Mouse (Mus musculus) frontal cortex, adult (tissue): ENCODE results near the gene Tbx4.

Experiments used
- ATAC-seq: cut with Nextera tagmentation; 2 replicates; pipeline ENCODE4 v1.9.2; 2017; ENCODE audit warnings: mild to moderate bottlenecking, moderate library complexity, mixed read lengths; ENCODE audit not compliant: low TSS enrichment

Gene Tbx4

DNA sequence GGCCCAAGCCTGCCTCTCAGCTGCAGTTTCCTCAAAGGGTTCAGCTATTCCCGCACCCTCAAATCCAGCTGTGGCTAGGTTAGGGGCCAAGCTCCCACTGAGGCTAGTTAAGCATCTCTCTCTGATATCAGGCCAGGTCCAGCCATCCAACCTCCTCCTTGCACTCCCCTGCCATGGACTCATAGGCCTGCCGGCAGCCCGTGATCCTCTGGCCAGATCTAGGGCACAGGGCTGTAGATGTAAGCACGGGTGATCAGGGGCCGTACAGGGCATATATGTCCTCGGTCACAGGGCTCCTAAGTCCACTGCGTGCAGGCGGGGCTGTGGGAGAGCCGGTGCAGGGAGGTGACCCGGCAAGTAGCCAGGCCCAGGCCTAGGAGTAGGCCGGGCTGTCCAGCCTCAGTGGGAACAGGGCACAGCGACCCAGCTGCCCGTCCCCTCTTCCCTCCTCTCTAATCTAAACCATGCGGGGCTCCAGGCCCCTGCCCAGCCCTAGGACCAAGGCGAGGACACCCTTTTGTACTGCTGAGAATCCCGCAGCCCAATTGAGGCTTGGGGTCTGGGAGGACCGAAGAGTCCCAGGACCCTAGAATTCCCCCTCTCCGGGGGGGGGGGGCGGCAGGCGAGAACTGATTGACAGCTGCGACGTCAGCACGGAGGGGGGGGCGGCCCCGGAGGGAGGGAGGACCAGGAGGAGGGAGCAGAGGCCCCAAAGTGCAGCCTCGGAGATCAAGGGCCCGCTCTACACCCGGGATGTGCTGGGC, at the start of gene Tbx4:
Gene Tbx4 (plus strand): TSS at position 758 of the 764 bp plus-strand sequence.
- ATAC-seq = no peak

DNA sequence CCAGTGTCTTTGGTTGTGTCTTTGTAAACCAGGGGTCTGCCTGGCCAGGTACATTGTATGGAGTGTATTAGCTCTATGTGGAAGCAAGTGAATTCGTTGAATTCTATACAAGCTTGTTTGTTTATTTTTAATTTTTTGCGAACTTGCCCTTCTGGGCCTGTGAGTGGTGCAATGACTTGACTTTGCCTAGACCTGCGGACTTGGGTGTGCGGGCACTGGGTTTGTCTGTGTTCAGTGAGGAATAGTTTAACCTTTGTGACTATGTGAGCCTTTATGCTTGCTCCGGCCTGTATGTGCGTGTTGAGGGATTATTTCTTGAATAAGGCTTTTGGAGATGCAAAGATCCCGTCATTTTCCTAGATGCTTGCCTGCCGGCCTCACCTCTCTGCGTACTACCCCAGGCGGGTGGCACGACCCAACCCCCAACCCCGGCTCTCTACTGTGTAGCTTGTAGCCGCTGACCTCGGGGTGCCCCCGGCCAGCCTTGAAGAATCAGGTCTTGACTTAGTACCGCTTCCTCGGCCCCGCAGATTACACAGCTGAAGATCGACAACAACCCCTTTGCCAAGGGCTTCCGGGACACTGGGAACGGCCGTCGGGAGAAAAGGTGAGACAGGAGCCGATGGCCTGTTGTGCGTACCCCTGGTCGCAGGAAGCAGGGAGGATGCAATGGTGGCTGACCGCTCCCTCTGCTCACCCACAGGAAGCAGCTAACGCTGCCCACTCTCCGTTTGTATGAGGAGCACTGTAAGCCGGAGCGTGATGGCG, 49.5 kb upstream of the Tbx4 start:
- ATAC-seq = no peak

DNA sequence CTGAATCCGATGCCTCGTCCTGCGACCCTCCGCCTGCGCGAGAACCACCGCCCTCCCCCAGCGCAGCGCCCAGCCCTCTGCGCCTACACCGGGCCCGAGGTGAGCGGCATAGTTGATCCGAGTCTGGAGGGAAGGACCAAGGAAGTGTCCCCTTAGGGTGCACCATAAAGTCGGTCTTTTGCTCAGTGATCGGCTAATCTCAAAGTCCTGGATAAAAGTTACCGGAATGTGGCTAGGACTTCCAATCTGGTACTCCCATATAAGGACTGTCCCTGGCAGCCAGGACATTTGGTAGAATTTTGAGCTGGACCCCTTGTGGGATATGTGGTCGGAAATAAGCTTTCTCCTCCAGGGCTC, 49.0 kb upstream of the Tbx4 start:
- no peak for ATAC-seq

DNA sequence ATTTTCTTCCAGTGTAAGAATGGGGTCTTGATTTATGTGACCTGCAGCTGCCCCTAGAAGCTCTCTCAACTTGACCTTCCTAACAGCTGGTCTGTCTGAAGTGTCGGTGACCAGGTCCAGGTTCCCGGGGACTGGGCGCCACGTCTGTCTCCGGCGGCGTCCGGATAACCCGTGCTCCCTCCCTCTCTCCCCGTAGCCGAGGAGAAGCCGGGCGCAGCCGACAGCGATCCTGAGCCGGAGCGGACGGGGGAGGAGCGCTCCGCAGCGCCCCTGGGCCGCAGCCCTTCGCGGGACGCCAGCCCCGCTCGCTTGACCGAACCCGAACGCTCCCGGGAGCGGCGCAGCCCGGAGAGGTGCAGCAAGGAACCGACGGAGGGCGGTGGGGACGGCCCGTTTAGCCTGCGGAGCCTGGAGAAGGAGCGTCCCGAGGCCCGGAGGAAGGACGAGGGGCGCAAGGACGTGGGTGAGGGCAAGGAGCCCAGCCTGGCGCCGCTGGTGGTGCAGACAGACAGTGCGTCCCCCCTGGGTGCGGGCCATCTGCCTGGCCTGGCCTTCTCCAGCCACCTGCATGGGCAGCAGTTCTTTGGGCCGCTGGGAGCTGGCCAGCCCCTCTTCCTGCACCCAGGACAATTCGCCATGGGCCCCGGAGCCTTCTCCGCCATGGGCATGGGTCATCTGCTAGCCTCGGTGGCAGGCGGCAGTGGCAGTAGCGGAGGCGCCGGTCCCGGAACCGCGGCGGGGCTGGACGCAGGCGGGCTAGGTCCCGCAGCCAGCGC, 48.4 kb upstream of the Tbx4 start:
- ATAC-seq = no peak

DNA sequence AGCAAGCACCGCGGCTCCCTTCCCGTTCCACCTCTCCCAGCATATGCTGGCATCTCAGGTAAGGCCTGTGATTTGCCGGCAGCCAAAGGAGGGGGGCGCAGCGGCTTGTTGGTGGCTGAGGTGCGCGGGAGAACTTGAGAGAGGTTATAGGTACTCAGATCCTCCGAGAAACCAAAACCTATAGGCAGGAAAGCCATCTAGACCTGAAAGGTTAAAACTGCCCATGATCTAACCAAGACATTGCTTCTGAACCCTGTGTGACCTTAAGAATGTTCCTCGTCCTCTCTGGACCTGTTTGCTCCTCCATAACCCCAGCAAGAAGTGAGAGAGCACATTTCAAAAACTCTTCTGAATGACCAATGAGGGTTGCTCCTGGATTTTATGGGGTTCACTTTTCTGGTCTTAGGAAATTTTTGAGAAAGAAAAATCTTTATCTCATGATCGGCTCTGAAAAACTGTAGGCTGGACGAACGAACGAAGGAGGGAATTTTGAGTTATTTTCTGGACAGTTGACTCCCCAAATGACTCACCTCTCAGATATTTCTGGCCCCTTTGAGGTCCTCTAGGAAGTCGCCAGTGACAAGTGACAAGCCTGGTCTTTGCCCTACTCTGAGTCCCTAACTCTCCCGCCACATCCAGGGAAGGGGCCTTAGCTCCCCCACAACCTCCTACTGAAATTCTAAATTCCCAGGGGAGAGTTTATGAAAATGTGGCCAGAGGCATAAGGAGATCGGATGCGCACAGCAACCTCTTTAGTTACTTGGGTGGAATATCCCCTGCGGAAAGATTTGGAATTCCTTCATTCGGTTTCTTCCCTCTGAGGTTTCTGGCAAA, 47.6 kb upstream of the Tbx4 start:
- no peak for ATAC-seq

DNA sequence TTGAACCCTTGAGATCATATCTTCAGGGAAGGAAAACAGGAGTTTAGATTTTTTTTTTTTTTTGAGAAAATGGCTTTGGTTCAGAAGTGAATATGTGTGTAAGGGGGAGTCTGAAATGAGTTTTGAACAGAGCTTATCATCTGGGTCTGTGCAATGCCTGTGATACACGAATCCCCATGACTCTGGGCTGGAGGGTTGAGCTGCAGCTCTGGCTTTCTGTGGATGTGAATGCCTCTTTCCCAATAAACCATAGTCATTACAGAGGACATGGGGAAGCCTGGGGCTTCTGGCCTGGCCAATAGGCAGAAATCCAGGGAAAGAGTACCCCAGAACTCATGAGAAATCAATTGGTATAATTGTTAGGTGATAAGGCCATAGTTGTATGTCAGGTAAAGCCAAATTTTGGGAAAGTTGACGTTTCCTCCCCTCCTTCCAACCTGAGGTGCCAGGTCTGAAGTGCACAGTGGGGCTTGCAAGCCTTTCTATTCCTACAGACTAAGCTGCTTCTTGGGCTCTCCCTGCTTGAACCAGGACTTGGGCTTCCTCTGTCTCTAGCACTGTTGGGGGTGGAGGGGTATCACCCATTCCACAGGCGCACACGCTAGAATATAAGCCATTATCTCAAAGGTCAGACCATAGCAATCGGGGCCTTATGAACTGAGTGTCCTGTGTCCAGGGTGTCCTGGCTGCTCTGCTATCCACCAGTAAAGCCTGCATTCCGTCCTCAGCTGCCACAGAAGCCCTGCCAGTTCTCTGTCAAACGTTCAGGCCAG, 46.8 kb upstream of the Tbx4 start:
- no peak for ATAC-seq

DNA sequence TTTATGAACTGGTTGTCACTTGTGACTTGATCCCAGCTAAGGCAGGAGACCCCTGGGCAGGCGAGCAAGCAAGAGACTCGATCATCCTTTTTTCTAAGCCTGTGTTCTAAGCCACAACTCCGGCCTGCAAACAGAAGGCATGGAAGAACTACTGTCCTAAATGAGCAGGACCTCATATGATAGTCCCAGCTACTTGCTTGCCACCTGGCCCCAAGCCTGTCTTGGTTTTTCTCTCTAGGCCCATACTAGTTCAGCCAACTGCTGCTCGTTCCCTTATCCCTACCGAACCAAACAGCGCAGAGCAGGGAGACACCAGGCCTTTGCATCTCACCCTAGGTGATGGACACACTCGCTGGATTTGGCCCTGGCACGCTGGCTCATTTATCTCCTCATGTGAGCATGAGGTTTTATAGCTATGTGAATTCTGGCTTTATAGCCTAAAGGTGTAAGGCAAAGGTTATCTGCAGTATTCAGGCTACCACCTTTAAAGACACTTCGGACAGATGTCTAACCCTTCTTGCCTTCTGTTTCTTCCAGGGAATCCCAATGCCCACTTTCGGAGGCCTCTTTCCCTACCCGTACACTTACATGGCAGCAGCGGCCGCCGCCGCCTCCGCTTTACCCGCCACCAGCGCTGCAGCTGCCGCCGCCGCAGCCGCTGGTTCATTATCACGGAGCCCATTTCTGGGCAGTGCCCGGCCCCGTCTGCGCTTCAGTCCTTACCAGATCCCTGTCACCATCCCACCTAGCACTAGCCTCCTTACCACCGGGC, 46.0 kb upstream of the Tbx4 start:
- no peak for ATAC-seq

DNA sequence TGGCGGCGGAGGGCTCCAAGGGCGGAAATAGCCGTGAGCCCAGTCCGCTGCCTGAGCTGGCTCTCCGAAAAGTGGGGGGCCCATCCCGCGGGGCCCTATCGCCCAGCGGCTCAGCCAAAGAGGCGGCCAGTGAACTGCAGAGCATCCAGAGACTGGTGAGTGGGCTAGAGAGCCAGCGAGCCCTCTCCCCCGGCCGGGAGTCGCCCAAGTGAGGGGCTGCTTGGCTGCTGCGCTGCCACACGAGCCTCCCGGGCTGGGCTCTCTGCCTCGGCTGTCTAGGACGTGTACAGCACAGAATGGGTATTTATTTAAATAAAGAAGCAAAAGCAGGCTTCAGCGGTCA, 45.4 kb upstream of the Tbx4 start:
- no peak for ATAC-seq

DNA sequence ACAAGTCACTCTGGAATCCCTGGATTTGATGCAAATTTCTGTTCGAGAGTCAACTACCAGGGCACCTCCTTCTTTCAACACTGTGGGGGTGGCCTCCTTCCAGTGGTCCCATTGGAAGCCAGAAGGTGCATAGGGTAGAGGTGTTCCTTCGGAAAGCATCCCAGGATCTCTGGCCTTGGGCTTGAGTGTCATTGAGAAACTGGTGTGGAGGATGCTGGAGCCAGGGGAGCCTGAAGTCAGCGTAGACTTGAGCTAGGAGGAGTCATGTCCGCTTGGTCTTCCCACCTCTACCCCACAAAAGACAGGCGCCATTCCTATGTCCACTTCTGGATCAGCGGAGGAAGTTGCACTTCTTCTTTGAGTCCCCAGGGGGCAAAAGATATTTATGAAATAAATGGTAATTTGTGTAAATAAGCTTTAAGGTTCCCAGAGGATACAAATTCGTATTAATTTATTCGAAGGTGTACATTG, 45.0 kb upstream of the Tbx4 start:
- ATAC-seq = no peak

DNA sequence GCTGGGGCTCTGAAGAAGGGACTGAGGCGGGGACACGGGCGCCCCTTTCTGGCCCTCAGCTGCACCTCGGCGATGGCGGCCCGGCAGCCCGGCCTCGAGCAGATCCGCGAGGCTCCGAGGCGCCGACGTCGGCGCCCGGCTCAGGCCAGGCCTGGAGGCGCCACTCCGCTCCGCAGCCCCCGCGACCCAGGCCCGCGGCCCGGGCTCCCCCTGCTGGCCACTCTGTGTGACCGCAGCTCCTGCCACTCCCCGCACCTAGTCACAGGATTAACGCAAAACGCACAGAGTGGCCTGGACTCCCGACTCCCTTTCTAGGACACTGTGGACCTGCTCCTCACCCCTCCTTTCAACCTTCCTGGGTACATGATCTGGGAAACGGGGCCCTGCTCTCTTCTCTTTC, 44.2 kb upstream of the Tbx4 start:
- ATAC-seq = no peak

DNA sequence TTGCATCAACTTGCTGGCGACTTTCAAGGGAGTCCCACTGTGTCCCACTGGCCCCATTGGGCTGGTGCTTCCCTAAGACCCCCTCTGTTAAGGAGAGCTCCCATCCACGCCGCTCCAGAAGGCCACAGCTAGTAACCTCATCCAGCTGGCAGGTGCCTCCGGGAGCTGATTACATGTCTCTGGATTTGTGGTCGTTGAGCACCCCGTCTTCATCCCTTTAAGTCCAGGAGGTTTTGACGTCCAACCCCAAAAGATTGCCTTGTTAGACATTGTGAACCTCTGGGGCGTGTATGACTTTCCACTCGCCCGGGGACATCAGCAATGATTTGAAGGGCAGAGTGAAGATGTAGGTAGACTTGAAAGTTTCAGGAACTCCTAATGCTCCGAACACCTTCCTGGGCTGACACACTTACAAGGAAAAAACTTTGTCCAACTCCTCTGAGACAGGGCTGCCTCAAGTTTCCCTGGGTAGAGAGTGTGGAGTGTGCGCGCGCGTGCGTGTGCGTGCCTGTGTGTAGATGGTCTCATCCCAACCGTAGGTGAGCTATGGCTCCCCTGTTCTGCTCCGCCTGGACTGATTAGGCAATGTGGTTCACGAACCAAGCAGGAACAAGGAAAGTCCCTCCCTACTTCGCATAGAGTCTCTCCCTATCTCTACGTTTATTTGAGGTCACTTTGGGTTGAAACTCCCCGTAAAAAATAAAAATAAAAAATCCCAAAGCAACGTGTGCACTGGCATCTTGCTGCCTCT, 43.5 kb upstream of the Tbx4 start:
- ATAC-seq = no peak

DNA sequence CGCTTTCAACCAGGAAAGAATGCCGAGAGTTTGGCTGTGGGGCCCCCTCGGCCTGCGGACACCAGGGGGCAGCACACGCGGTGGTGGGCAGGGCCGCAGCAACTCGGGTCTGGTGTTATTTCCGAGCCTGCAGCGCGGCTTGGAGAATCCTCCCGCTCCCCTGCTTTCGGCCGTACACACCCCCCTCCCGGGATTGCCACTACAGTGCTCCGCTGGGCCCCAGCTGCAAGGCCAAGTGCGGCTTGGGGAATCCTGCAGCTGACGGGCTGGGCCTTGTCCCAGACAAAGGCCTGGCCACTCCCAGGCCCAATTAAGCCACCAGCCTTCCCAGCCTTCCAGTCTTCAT, 42.9 kb upstream of the Tbx4 start:
- ATAC-seq = peak; percentile 56; the same call in 1 of the 2 replicates

DNA sequence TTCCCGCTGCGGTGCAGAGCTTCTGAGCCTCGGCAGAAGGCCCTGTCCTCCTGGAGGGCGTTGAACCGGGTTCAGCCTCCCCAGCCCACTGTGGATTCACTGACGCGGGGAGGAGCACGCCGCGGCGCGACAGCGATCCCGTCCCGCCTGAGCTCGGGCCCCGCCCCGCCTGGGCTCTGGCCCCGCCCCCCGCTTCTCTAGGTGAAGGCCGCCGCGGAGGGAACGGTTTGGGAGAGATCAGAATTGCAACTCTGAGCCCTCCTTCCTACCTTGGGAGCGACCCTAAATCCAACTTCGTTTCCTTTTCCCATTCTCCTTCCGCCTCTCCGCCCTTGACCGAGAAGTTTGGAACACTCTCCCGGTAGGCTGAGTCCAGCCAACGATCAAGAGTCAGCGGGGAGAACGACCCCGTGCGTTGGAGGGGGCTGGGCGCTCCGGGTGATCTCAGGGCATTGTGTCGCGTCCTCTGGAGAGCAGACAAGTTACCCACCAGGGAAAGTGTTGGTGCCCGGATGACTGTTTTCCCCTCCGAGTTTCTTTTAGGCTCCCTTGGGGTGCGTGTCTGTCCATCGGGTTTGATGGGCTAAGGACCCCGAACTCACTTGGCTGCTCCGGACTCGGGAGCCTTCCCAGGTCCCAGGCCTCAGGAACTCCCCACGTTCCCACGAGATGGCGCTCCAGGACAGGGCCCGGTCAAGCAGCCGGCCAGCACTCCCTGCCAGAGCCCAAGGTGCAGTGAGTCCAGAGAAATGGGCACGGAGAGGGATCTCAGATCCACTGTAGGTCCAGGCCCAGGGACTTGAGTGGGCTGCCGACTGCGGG, 41.9 kb upstream of the Tbx4 start:
- peak; percentile 69; the same call in 1 of the 2 replicates for ATAC-seq

DNA sequence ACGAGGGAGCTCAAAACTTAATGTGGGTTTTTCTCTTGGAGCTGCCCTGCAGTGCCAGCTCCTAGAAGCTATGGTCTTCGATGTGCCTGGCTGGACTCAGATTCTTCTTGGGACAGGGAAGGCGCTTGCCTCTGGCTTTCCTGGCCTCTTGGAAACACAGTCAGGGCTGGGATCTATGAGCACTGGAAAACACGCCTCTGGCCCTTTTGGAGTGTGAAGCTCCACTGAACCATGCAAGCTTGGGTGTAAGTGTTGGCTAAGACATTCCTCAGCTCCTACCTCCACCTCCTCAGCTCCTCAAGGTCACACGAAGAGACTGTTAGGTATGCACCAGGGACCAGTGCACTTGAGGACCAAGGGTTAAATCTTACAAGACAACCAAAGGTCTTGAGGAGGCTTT, 41.3 kb upstream of the Tbx4 start:
- ATAC-seq = no peak

DNA sequence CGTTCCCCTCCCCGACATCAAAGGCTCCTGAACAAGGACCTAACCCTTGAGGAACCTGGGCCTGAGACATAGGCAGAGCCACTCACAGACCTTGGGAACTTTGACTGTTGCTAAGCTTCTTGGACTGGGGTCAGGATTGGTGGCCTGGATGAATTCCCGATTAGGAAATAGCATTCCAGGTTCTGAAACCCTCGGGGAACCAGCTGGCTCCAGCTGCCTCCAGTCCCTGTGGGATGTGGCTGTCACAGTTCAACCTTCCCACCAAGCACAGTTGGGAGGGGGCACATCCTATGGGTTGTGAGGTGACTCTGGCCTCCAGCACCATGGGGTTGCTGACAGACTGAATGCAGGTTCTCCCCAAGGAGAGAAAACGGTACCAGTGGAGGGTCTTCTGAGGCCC, 40.3 kb upstream of the Tbx4 start:
- no peak for ATAC-seq

DNA sequence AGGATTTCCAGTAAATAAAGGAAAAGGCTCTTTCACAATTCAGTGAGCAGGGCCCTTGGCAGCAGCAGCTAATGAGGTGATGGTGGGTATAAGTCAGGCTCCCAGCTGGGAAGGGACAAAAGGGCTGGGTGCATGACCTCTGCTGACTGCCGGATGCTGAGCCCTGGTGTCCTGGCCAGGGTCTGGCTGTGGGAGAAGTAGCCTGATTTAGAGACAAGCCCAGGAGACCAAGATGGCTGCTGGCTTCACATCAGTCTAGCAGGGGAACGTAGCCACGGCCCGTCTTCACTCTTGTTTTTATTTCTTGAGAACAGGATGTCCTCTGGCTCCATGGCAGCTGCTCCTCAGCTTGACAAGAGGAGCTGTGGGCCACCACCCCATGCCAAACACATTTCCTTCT, 39.7 kb upstream of the Tbx4 start:
- ATAC-seq = no peak

DNA sequence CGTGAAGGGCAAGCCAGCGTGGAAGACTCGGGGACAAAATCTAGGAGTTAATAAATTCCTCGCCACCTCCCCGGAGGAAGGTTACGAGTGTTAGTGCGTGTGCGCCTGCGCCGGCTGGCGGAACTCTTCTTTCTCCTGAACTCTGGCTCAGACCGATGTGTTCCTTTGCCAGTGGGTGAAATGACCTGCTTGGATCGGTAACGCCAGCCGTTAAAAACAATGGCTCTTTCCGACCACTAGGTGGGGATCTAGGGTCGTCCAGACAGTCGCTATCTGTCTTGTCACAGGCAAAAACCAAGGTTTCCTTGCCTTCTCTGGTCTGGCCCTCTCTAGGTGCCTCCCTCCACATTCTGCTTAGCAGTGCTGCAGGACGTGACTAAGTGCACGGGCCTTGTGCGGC, 37.2 kb upstream of the Tbx4 start:
- peak; percentile 76 for ATAC-seq

DNA sequence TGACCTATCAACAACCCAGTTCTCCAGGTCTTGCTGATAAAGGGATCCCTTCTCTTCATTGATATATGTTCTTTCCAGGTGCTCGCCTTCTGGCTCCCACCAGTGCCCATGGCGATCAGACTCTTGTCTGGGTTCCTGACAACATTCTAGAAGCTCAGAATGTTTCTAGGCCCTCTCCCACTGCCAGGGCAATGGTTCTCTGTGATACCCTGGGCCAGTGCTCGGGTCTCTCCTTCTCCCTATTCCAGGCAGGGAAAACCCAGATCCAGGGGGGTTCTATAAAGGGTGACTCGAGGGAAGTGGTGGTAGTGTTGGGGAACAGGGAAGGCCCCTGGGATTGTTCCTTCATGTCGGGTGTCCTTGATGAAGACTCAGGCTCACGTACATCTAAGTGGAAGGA, 36.0 kb upstream of the Tbx4 start, which contains the start of gene Gm11444:
Gene Gm11444 (minus strand): TSS at position 101 of the 400 bp plus-strand sequence.
- ATAC-seq = no peak

DNA sequence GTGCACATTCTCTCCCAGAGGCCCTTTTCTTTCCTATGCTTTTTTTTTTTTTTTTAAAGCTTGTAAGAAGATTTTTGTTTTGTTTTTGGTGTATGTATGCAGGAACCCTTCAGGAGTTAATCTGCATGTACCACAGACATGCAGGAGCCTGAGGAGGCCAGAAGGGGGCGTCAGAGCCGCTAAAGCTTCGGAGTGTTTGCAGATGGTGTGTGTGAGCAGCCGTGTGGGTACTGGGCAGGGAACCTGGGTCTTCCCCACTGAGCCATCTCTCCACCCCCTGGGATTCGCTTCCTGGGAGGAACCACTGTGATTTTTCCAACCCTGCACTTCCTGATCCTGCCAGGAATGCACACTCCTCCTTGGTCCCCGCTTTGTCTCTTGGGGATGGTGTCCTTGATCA, 35.5 kb upstream of the Tbx4 start:
- no peak for ATAC-seq
